Mouse (Mus musculus): Measurements from ENCODE around the gene Rlim. TPM values are rescaled to one million over a fixed set of nuclear protein-coding genes. Genes with fewer than 3 reads are reported as not detected.

The Rlim gene
- polyA plus RNA-seq (2014; fragmentation: Nextera tagmentation; extraction: Ambion mirVana), result 37.7 and 38.7 TPM in 2 replicates

DNA sequence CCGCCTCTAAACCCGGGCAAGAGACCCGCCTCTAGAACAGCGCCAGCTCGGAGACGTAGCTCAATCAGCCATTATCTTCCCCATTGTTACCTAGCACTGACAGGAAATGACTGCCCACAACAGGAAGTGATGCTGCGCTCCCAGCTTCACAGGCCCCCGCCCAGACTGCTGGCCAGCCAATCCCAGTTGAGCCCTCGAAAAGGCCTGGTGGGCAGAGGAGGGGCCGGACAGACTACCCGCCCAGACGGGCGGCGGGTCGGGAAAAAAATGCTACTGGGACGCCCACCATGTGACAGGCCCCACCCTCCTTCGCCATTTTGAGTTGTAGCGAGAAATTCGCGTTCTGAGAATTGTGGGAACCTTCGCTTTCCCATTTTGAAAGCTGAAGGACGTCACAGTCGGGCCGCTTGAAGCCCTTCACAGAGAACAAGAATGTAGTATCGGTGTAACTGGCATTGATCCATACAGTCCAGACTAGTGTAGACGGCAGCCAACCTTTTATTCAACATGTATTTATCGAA is at the start of gene Rlim:
Gene Rlim (minus strand): TSS at position 116 of the 521 bp plus-strand sequence.
- 18% methylated on average over 27 of the region's 27 CpGs for WGBS
- peak; percentile 79 for DNase-seq (ENCODE audit: low spot score)

DNA sequence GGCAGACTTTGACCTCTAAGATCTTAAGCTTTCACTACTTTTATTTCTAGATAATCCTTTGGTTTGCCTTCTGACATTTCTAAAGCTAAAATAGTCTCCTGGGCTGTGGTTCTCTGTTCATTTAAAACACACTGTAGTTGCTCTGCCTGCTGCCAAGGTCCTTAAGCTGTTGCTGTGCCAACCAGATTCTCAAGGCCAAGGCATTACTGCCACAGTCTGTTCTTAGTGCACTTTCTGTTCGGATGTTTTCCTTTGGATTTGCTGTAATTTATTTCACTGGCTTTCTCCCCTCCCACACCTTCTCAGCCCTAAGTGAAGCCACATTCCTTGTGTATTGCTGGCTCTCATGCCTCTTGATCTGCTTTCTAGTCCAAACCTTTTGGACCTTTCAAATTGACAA is 36.1 kb upstream of the Rlim start:
- Histone ChIP-seq H3K9me3 (ENCODE audit: control insufficient read depth, low read length) (no peaks in the 10 kb centered on the region), H3K36me3 (ENCODE audit: control insufficient read depth, insufficient read depth, low read length) (no peaks in the 10 kb centered on the region)
- ATAC-seq (replicated peaks; ENCODE audit: low FRiP score), result no peak

More for the DNA sequence above, at the start of gene Rlim:
- H3K27me3 ChIP-seq (replicated peaks; ENCODE audit: control insufficient read depth, insufficient read depth, low read length), result peaks cover 3% of the 10 kb centered on the region
- H3K27ac ChIP-seq (ENCODE audit: low read depth, low read length), result peak within 1 kb of the TSS; percentile 90
- no peaks in the 10 kb centered on the region for H3K4me1 ChIP-seq (replicated peaks; ENCODE audit: control insufficient read depth, insufficient read depth, low read length)
- ATAC-seq (replicated peaks; ENCODE audit: low FRiP score), result peak; percentile 99
- peak within 1 kb of the TSS; percentile 57 for H3K4me2 ChIP-seq
- no peaks in the 10 kb centered on the region for H3K9me3 ChIP-seq (ENCODE audit: control insufficient read depth, low read length)
- H3K9ac ChIP-seq (ENCODE audit: low read depth, low read length), result peak within 1 kb of the TSS; percentile 86
- no peaks in the 10 kb centered on the region; the same call in 1 of the 2 replicates for H3K36me3 ChIP-seq (ENCODE audit: control insufficient read depth, insufficient read depth, low read length)
- peak within 1 kb of the TSS; percentile 75 for H3K4me3 ChIP-seq (ENCODE audit: low read depth, low read length)

DNA sequence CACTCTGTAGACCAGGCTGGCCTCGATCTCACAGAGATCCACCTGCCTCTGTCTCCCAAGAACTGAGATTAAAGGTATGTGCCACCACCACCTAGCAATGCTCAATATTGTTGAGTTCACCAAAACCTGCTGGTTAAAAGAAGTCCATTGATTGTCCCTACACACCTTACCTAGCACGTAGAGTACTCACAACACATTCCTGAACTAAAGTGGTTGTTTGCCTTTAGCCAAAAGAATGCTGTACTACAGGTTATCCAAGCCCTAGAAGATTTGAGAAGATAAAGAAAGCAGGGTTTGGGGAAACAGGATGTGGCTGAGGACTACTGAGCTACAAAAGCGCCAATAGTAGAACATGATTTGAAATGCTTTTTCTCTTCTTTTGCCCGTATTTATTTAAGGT is 34.0 kb upstream of the Rlim start:
- peaks cover 5% of the 10 kb centered on the region; the same call in 1 of the 2 replicates for H3K27me3 ChIP-seq (replicated peaks; ENCODE audit: control insufficient read depth, insufficient read depth, low read length)
- no peak overlapping the region for H3K9ac ChIP-seq (ENCODE audit: low read depth, low read length)
- ATAC-seq (replicated peaks; ENCODE audit: low FRiP score) (no peak), DNase-seq (ENCODE audit: low spot score) (no peak)
- H3K4me2 ChIP-seq, result no peak overlapping the region
- 76% methylated on average over 4 of the region's 4 CpGs for WGBS
- no peak overlapping the region for H3K4me3 ChIP-seq (ENCODE audit: low read depth, low read length)
- H3K9me3 ChIP-seq (ENCODE audit: control insufficient read depth, low read length), result no peaks in the 10 kb centered on the region
- no peaks in the 10 kb centered on the region for H3K36me3 ChIP-seq (ENCODE audit: control insufficient read depth, insufficient read depth, low read length)
- H3K4me1 ChIP-seq (replicated peaks; ENCODE audit: control insufficient read depth, insufficient read depth, low read length), result no peaks in the 10 kb centered on the region
- H3K27ac ChIP-seq (ENCODE audit: low read depth, low read length), result no peak overlapping the region

More for the DNA sequence above, 36.1 kb upstream of the Rlim start:
- no peak overlapping the region for H3K4me3 ChIP-seq (ENCODE audit: low read depth, low read length)
- 65% methylated on average over 1 of the region's 1 CpGs for WGBS
- DNase-seq (ENCODE audit: low spot score), result no peak
- no peak overlapping the region for H3K27ac ChIP-seq (ENCODE audit: low read depth, low read length)
- H3K9ac ChIP-seq (ENCODE audit: low read depth, low read length), result no peak overlapping the region
- no peaks in the 10 kb centered on the region for H3K4me1 ChIP-seq (replicated peaks; ENCODE audit: control insufficient read depth, insufficient read depth, low read length)
- H3K4me2 ChIP-seq, result no peak overlapping the region
- peaks cover 5% of the 10 kb centered on the region; the same call in 1 of the 2 replicates for H3K27me3 ChIP-seq (replicated peaks; ENCODE audit: control insufficient read depth, insufficient read depth, low read length)

DNA sequence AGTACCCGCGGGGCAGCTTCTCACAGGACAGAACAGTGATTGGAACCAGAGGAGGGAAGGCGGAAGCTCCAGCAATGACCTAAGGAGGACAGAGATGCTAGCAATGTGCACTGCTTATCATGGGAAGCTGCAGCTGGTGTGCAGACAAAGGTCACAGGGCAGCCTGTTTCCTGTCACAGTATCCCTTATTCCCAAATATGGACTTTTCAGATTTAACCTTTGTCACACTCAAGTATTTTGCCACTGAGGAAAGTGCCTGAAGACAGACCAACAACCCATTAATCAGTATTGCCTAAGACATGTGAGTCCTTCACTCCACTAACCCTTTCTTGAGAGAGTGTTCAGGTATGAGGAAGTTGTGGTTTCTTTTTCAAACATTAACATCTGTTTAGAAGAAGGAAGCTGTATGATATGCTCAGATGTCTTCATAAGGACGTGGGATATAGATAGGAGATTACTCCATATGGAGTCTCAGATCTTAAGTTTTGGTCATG is 32.3 kb upstream of the Rlim start:
- H3K27me3 ChIP-seq (replicated peaks; ENCODE audit: control insufficient read depth, insufficient read depth, low read length), result peaks cover 5% of the 10 kb centered on the region; the same call in 1 of the 2 replicates
- no peaks in the 10 kb centered on the region for H3K4me1 ChIP-seq (replicated peaks; ENCODE audit: control insufficient read depth, insufficient read depth, low read length)
- WGBS, result 31% methylated on average over 4 of the region's 4 CpGs
- H3K9ac ChIP-seq (ENCODE audit: low read depth, low read length), result no peak overlapping the region
- H3K4me3 ChIP-seq (ENCODE audit: low read depth, low read length), result no peak overlapping the region
- ATAC-seq (replicated peaks; ENCODE audit: low FRiP score) (no peak; the same call in 1 of the 2 replicates), DNase-seq (ENCODE audit: low spot score) (no peak)
- H3K27ac ChIP-seq (ENCODE audit: low read depth, low read length), result no peak overlapping the region
- no peak overlapping the region for H3K4me2 ChIP-seq
- H3K9me3 ChIP-seq (ENCODE audit: control insufficient read depth, low read length), result no peaks in the 10 kb centered on the region
- H3K36me3 ChIP-seq (ENCODE audit: control insufficient read depth, insufficient read depth, low read length), result no peaks in the 10 kb centered on the region

DNA sequence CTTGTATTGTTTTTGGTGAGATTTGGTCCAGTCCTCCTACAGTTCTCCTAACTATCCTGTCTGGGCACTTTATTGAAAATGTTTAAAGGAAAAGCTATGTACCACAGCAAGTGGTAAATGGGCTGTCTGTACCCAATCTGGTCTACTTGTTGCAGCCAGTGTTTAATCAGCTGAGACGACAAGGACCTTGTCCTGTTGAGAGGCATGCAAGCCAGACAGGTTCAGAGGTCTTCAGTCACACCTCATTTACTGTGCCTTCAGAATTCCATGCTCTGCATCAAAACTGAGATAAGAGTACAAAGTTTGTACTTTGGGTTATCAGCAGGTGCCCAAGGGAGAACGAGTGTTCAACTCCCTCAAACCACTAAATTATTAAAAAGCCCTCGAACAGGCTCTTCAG is 13.7 kb upstream of the Rlim start:
- ATAC-seq (replicated peaks; ENCODE audit: low FRiP score) (no peak), DNase-seq (ENCODE audit: low spot score) (no peak)
- H3K4me2 ChIP-seq, result no peak overlapping the region
- H3K36me3 ChIP-seq (ENCODE audit: control insufficient read depth, insufficient read depth, low read length), result no peaks in the 10 kb centered on the region
- H3K9ac ChIP-seq (ENCODE audit: low read depth, low read length), result no peak overlapping the region
- H3K9me3 ChIP-seq (ENCODE audit: control insufficient read depth, low read length), result no peaks in the 10 kb centered on the region
- H3K4me1 ChIP-seq (replicated peaks; ENCODE audit: control insufficient read depth, insufficient read depth, low read length), result no peaks in the 10 kb centered on the region
- H3K4me3 ChIP-seq (ENCODE audit: low read depth, low read length), result no peak overlapping the region
- H3K27ac ChIP-seq (ENCODE audit: low read depth, low read length), result no peak overlapping the region
- WGBS, result 53% methylated on average over 3 of the region's 3 CpGs
- peaks cover 27% of the 10 kb centered on the region for H3K27me3 ChIP-seq (replicated peaks; ENCODE audit: control insufficient read depth, insufficient read depth, low read length)

DNA sequence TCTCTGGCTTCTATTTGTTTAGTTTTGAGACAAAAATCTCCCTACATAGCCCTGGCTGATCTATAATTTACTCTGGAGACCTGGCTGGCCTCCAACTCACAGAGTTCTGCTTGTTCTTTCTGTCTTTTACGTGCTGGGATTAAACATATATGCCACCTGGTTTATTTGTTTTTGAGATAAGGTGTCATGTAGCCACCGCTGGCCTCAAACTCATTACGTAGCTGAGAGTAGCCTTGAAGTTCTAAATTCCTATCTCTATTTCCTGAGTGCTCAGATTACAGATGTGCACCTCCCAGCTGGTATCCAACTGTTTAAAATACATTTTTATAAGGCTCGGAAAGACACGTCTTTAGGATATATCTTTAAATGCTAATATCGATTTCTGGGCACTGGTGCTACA is 12.8 kb upstream of the Rlim start:
- H3K27me3 ChIP-seq (replicated peaks; ENCODE audit: control insufficient read depth, insufficient read depth, low read length), result peaks cover 25% of the 10 kb centered on the region
- H3K4me2 ChIP-seq, result no peak overlapping the region
- no peak overlapping the region for H3K9ac ChIP-seq (ENCODE audit: low read depth, low read length)
- H3K36me3 ChIP-seq (ENCODE audit: control insufficient read depth, insufficient read depth, low read length), result no peaks in the 10 kb centered on the region
- no peak overlapping the region for H3K27ac ChIP-seq (ENCODE audit: low read depth, low read length)
- WGBS, result 58% methylated on average over 6 of the region's 6 CpGs
- no peaks in the 10 kb centered on the region for H3K4me1 ChIP-seq (replicated peaks; ENCODE audit: control insufficient read depth, insufficient read depth, low read length)
- DNase-seq (ENCODE audit: low spot score) (no peak), ATAC-seq (replicated peaks; ENCODE audit: low FRiP score) (no peak)
- no peak overlapping the region for H3K4me3 ChIP-seq (ENCODE audit: low read depth, low read length)
- no peaks in the 10 kb centered on the region for H3K9me3 ChIP-seq (ENCODE audit: control insufficient read depth, low read length)

DNA sequence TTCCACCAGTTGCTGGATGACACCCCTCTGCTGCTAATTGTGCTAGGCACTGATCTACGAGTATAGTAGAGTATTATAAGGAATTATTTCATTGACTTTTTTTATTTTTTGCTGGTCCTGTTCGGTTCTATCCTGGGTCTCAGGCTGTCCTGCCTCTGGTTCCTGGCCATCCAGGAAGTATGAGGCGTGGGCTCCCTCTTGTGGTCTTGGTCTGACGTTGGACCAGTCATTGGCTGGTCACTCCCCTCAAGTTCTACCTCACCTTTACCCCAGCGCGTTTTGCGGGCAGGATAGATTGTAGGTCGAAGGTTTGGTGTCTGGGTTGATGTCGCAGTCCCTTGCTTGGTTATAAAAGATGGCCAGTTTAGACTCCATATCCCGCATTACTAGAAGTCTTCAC is 10.6 kb upstream of the Rlim start:
- no peaks in the 10 kb centered on the region for H3K4me1 ChIP-seq (replicated peaks; ENCODE audit: control insufficient read depth, insufficient read depth, low read length)
- no peaks in the 10 kb centered on the region for H3K36me3 ChIP-seq (ENCODE audit: control insufficient read depth, insufficient read depth, low read length)
- WGBS, result 34% methylated on average over 10 of the region's 10 CpGs
- no peak overlapping the region for H3K4me2 ChIP-seq
- H3K27me3 ChIP-seq (replicated peaks; ENCODE audit: control insufficient read depth, insufficient read depth, low read length), result peaks cover 21% of the 10 kb centered on the region
- H3K4me3 ChIP-seq (ENCODE audit: low read depth, low read length), result no peak overlapping the region
- DNase-seq (ENCODE audit: low spot score), result no peak
- no peak for ATAC-seq (replicated peaks; ENCODE audit: low FRiP score)
- H3K27ac ChIP-seq (ENCODE audit: low read depth, low read length), result no peak overlapping the region
- no peaks in the 10 kb centered on the region for H3K9me3 ChIP-seq (ENCODE audit: control insufficient read depth, low read length)
- H3K9ac ChIP-seq (ENCODE audit: low read depth, low read length), result no peak overlapping the region

DNA sequence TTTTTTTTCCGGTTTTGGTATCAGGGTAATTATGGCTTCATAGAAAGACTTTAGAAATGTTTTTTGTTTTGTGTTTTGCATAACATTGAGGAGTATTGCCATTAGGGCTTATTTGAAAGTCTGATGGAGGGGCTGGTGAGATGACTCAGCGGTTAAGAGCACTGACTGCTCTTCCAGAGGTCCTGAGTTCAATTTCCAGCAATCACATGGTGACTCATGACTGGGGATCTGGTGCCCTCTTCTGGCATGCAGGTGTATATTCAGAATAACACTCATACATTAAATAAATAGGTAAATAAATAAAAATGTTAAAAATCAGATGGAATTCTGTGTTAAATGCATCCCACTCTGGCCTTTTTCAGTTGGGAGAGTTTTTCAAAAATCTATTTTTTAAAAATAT is 9.3 kb upstream of the Rlim start:
- no peak for DNase-seq (ENCODE audit: low spot score)
- WGBS, result 57% methylated on average over 2 of the region's 2 CpGs
- no peak for ATAC-seq (replicated peaks; ENCODE audit: low FRiP score)
- Histone ChIP-seq H3K9me3 (ENCODE audit: control insufficient read depth, low read length) (no peaks in the 10 kb centered on the region), H3K9ac (ENCODE audit: low read depth, low read length) (no peak overlapping the region), H3K36me3 (ENCODE audit: control insufficient read depth, insufficient read depth, low read length) (no peaks in the 10 kb centered on the region), H3K27me3 (replicated peaks; ENCODE audit: control insufficient read depth, insufficient read depth, low read length) (peaks cover 19% of the 10 kb centered on the region), H3K4me1 (replicated peaks; ENCODE audit: control insufficient read depth, insufficient read depth, low read length) (no peaks in the 10 kb centered on the region), H3K27ac (ENCODE audit: low read depth, low read length) (no peak overlapping the region), H3K4me2 (no peak overlapping the region), H3K4me3 (ENCODE audit: low read depth, low read length) (no peak overlapping the region)

All from liver, embryonic 11.5 days (tissue).